Mouse (Mus musculus): ENCODE measurements around the gene Foxf1. TPM values are rescaled to one million over a fixed set of nuclear protein-coding genes. Genes with fewer than 3 reads are reported as not detected.

Foxf1 gene
- 0.80 TPM in 1 of 2 replicates, not detected in the other for polyA plus RNA-seq (2014; fragmentation: Nextera tagmentation; extraction: Ambion mirVana)

DNA sequence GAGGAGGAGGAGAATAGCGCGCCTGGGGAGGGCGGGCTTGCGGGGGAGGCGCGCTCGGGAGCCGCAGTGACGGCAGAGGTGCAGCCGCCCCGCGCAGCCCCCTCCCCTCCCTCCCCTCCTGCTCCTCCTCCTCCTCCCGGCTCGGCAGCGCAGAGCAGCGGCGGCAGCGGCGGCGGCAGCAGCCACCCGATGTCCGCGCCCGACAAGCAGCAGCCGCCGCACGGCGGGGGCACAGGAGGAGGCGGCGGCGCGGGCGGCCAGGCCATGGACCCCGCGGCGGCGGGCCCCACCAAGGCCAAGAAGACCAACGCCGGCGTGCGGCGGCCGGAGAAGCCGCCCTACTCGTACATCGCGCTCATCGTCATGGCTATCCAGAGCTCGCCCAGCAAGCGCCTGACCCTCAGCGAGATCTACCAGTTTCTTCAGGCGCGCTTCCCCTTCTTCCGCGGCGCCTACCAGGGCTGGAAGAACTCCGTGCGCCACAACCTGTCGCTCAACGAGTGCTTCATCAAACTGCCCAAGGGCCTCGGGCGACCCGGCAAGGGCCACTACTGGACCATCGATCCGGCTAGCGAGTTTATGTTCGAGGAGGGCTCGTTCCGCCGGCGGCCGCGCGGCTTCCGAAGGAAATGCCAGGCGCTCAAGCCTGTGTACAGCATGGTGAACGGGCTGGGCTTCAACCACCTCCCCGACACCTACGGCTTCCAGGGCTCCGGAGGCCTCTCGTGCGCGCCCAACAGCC, at the start of gene Foxf1:
Gene Foxf1 (plus strand): TSS at position 177 of the 742 bp plus-strand sequence.
- H3K4me1 ChIP-seq (ENCODE audit: control insufficient read depth in 2 of 2, insufficient read depth in 2 of 2, low read length in 2 of 2): peaks cover 0 to 13% of the 10 kb centered on the region in 2 experiments; a peak in 3 of 4 replicates
- no peak; the same call in 1 of the 2 replicates for ATAC-seq (ENCODE audit: insufficient number of reproducible peaks, insufficient read depth, low FRiP score, low read depth)
- peak within 1 kb of the TSS; percentile 98 for H3K4me2 ChIP-seq (ENCODE audit: low read length)
- H3K27me3 ChIP-seq (ENCODE audit: control insufficient read depth, insufficient read depth, low read length): peaks cover 100% of the 10 kb centered on the region
- peak within 1 kb of the TSS; percentile 56 to 63 for H3K4me3 ChIP-seq (ENCODE audit: control insufficient read depth in 1 of 2, insufficient read depth in 1 of 2, low read depth in 1 of 2, low read length in 2 of 2)
- H3K9ac ChIP-seq (ENCODE audit: low read length): peak within 1 kb of the TSS; percentile 62
- whole genome bisulfite sequencing: under 1% methylated on average over 77 of the region's 83 CpGs
- H3K9me3 ChIP-seq (ENCODE audit: control insufficient read depth, low read length): no peaks in the 10 kb centered on the region
- H3K27ac ChIP-seq (replicated peaks in 1 of 2; ENCODE audit: control insufficient read depth in 1 of 2, insufficient read depth in 1 of 2, low read depth in 2 of 2, low read length in 2 of 2): no peak within 1 kb of the TSS
- no peaks in the 10 kb centered on the region for H3K36me3 ChIP-seq (ENCODE audit: control insufficient read depth, insufficient read depth, low read length)

- H3K9ac ChIP-seq (ENCODE audit: low read length): no peak overlapping the region
- H3K4me3 ChIP-seq (ENCODE audit: control insufficient read depth in 1 of 2, insufficient read depth in 1 of 2, low read depth in 1 of 2, low read length in 2 of 2): no peak overlapping the region
- no peaks in the 10 kb centered on the region; a peak in 1 of 4 replicates for H3K4me1 ChIP-seq (ENCODE audit: control insufficient read depth in 2 of 2, insufficient read depth in 2 of 2, low read length in 2 of 2)
- H3K9me3 ChIP-seq (ENCODE audit: control insufficient read depth, low read length): 0 out of 2 replicates have a peak, but pooled peaks cover 3% of the 10 kb centered on the region
- H3K36me3 ChIP-seq (ENCODE audit: control insufficient read depth, insufficient read depth, low read length): no peaks in the 10 kb centered on the region
- no peak overlapping the region for H3K4me2 ChIP-seq (ENCODE audit: low read length)
- H3K27ac ChIP-seq (replicated peaks in 1 of 2; ENCODE audit: control insufficient read depth in 1 of 2, insufficient read depth in 1 of 2, low read depth in 2 of 2, low read length in 2 of 2): no peak overlapping the region
- peaks cover 24% of the 10 kb centered on the region for H3K27me3 ChIP-seq (ENCODE audit: control insufficient read depth, insufficient read depth, low read length)
- ATAC-seq (ENCODE audit: insufficient number of reproducible peaks, insufficient read depth, low FRiP score, low read depth): no peak
- WGBS: 72% methylated on average over 8 of the region's 8 CpGs
Observed at GRCm38 (mm10) chr8:121035611-121036010, 48.6 kb upstream of the Foxf1 start.

GRCm38 (mm10) chr8:121043719-121044440, 40.3 kb upstream of the Foxf1 start:
- no peaks in the 10 kb centered on the region for H3K4me1 ChIP-seq (ENCODE audit: control insufficient read depth in 2 of 2, insufficient read depth in 2 of 2, low read length in 2 of 2)
- no peaks in the 10 kb centered on the region for H3K9me3 ChIP-seq (ENCODE audit: control insufficient read depth, low read length)
- ATAC-seq (ENCODE audit: insufficient number of reproducible peaks, insufficient read depth, low FRiP score, low read depth): no peak
- no peaks in the 10 kb centered on the region for H3K36me3 ChIP-seq (ENCODE audit: control insufficient read depth, insufficient read depth, low read length)
- H3K4me2 ChIP-seq (ENCODE audit: low read length): no peak overlapping the region
- WGBS: 54% methylated on average over 19 of the region's 19 CpGs
- no peak overlapping the region for H3K27ac ChIP-seq (replicated peaks in 1 of 2; ENCODE audit: control insufficient read depth in 1 of 2, insufficient read depth in 1 of 2, low read depth in 2 of 2, low read length in 2 of 2)
- H3K27me3 ChIP-seq (ENCODE audit: control insufficient read depth, insufficient read depth, low read length): peaks cover 4% of the 10 kb centered on the region; the same call in 1 of the 2 replicates
- H3K9ac ChIP-seq (ENCODE audit: low read length): no peak overlapping the region
- H3K4me3 ChIP-seq (ENCODE audit: control insufficient read depth in 1 of 2, insufficient read depth in 1 of 2, low read depth in 1 of 2, low read length in 2 of 2): no peak overlapping the region

DNA sequence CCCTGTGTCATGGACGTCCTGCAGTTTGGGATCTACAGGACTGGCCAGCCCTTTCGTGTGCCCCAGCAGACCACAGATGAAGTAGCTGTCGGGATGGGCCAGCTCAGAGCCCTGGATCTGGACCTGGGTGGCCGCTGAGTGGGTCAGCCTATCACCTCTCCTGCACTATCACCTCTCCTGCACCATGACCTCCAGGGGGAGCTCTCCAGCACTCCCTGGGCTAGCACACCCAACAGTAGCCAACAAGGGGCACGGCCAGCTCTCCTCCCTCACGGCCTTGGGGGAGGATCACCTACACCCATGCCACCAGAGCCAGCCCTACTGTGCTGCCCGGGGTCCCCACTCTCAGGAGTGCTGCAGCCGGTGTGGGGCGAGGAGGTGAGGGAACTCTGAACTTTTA, 36.7 kb upstream of the Foxf1 start:
- H3K27me3 ChIP-seq (ENCODE audit: control insufficient read depth, insufficient read depth, low read length): peaks cover 4% of the 10 kb centered on the region
- H3K4me2 ChIP-seq (ENCODE audit: low read length): no peak overlapping the region
- H3K4me3 ChIP-seq (ENCODE audit: control insufficient read depth in 1 of 2, insufficient read depth in 1 of 2, low read depth in 1 of 2, low read length in 2 of 2): no peak overlapping the region
- H3K9ac ChIP-seq (ENCODE audit: low read length): no peak overlapping the region
- H3K9me3 ChIP-seq (ENCODE audit: control insufficient read depth, low read length): no peaks in the 10 kb centered on the region
- WGBS: 54% methylated on average over 9 of the region's 9 CpGs
- H3K4me1 ChIP-seq (ENCODE audit: control insufficient read depth in 2 of 2, insufficient read depth in 2 of 2, low read length in 2 of 2): no peaks in the 10 kb centered on the region
- H3K36me3 ChIP-seq (ENCODE audit: control insufficient read depth, insufficient read depth, low read length): no peaks in the 10 kb centered on the region
- no peak overlapping the region for H3K27ac ChIP-seq (replicated peaks in 1 of 2; ENCODE audit: control insufficient read depth in 1 of 2, insufficient read depth in 1 of 2, low read depth in 2 of 2, low read length in 2 of 2)
- no peak for ATAC-seq (ENCODE audit: insufficient number of reproducible peaks, insufficient read depth, low FRiP score, low read depth)

- ATAC-seq (ENCODE audit: insufficient number of reproducible peaks, insufficient read depth, low FRiP score, low read depth): no peak
- Histone ChIP-seq H3K9ac (ENCODE audit: low read length) (no peak overlapping the region), H3K36me3 (ENCODE audit: control insufficient read depth, insufficient read depth, low read length) (no peaks in the 10 kb centered on the region), H3K4me3 (ENCODE audit: control insufficient read depth in 1 of 2, insufficient read depth in 1 of 2, low read depth in 1 of 2, low read length in 2 of 2) (no peak overlapping the region), H3K27ac (replicated peaks in 1 of 2; ENCODE audit: control insufficient read depth in 1 of 2, insufficient read depth in 1 of 2, low read depth in 2 of 2, low read length in 2 of 2) (no peak overlapping the region), H3K27me3 (ENCODE audit: control insufficient read depth, insufficient read depth, low read length) (peaks cover 36% of the 10 kb centered on the region; the same call in 1 of the 2 replicates), H3K4me1 (ENCODE audit: control insufficient read depth in 2 of 2, insufficient read depth in 2 of 2, low read length in 2 of 2) (no peaks in the 10 kb centered on the region), H3K9me3 (ENCODE audit: control insufficient read depth, low read length) (peaks cover 6% of the 10 kb centered on the region), H3K4me2 (ENCODE audit: low read length) (no peak overlapping the region)
- 72% methylated on average over 9 of the region's 9 CpGs for WGBS
Observed at GRCm38 (mm10) chr8:121058081-121058480, 26.1 kb upstream of the Foxf1 start.

GRCm38 (mm10) chr8:121059098-121059497, 25.1 kb upstream of the Foxf1 start:
- Histone ChIP-seq H3K4me1 (ENCODE audit: control insufficient read depth in 2 of 2, insufficient read depth in 2 of 2, low read length in 2 of 2) (no peaks in the 10 kb centered on the region), H3K9ac (ENCODE audit: low read length) (no peak overlapping the region), H3K4me2 (ENCODE audit: low read length) (no peak overlapping the region), H3K27me3 (ENCODE audit: control insufficient read depth, insufficient read depth, low read length) (peaks cover 37% of the 10 kb centered on the region; the same call in 1 of the 2 replicates), H3K4me3 (ENCODE audit: control insufficient read depth in 1 of 2, insufficient read depth in 1 of 2, low read depth in 1 of 2, low read length in 2 of 2) (no peak overlapping the region), H3K9me3 (ENCODE audit: control insufficient read depth, low read length) (peaks cover 6% of the 10 kb centered on the region), H3K27ac (replicated peaks in 1 of 2; ENCODE audit: control insufficient read depth in 1 of 2, insufficient read depth in 1 of 2, low read depth in 2 of 2, low read length in 2 of 2) (no peak overlapping the region), H3K36me3 (ENCODE audit: control insufficient read depth, insufficient read depth, low read length) (no peaks in the 10 kb centered on the region)
- no peak for ATAC-seq (ENCODE audit: insufficient number of reproducible peaks, insufficient read depth, low FRiP score, low read depth)
- WGBS: 73% methylated on average over 7 of the region's 7 CpGs

- Histone ChIP-seq H3K4me3 (ENCODE audit: control insufficient read depth in 1 of 2, insufficient read depth in 1 of 2, low read depth in 1 of 2, low read length in 2 of 2) (no peak overlapping the region), H3K36me3 (ENCODE audit: control insufficient read depth, insufficient read depth, low read length) (no peaks in the 10 kb centered on the region), H3K4me1 (ENCODE audit: control insufficient read depth in 2 of 2, insufficient read depth in 2 of 2, low read length in 2 of 2) (no peaks in the 10 kb centered on the region), H3K27ac (replicated peaks in 1 of 2; ENCODE audit: control insufficient read depth in 1 of 2, insufficient read depth in 1 of 2, low read depth in 2 of 2, low read length in 2 of 2) (no peak overlapping the region), H3K9me3 (ENCODE audit: control insufficient read depth, low read length) (peaks cover 6% of the 10 kb centered on the region), H3K27me3 (ENCODE audit: control insufficient read depth, insufficient read depth, low read length) (peaks cover 40% of the 10 kb centered on the region), H3K4me2 (ENCODE audit: low read length) (no peak overlapping the region), H3K9ac (ENCODE audit: low read length) (no peak overlapping the region)
- WGBS: 90% methylated on average over 6 of the region's 6 CpGs
- ATAC-seq (ENCODE audit: insufficient number of reproducible peaks, insufficient read depth, low FRiP score, low read depth): no peak
Observed at GRCm38 (mm10) chr8:121062521-121062920, 21.7 kb upstream of the Foxf1 start.

Measured in heart, embryonic 14.5 days (tissue).